Mouse (Mus musculus) kidney, embryonic 14.5 days (tissue): ENCODE data around the gene Cfap61. TPM values are rescaled to one million over a fixed set of nuclear protein-coding genes. Genes with fewer than 3 reads are reported as not detected.

Experiments
- ATAC-seq: fragments of 200-750 bp; cut with Nextera tagmentation; 2 replicates; pipeline ENCODE4 v1.8.0; 2017; ENCODE audit warnings: moderate number of reproducible peaks, mild to moderate bottlenecking, moderate TSS enrichment, moderate library complexity; ENCODE audit not compliant: low FRiP score, low TSS enrichment
- H3K27ac ChIP-seq: fragments of 300-500 bp; sonication (generic); 2 replicates; pipeline ENCODE4 v1.5.1; 2014; ENCODE audit warnings: low read depth, mild to moderate bottlenecking, low read length, moderate library complexity, mixed read lengths
- H3K27me3 ChIP-seq: fragments of 300-500 bp; sonication (generic); 2 replicates; pipeline ENCODE4 v1.6.1; 2014; ENCODE audit warnings: mild to moderate bottlenecking, low read length; ENCODE audit not compliant: control insufficient read depth, insufficient read depth
- H3K36me3 ChIP-seq: fragments of 300-500 bp; sonication (generic); 2 replicates; pipeline ENCODE4 v1.6.1; 2014; ENCODE audit warnings: low read length, mixed read lengths; ENCODE audit not compliant: control insufficient read depth, insufficient read depth
- H3K4me1 ChIP-seq: fragments of 300-500 bp; sonication (generic); 2 replicates; pipeline ENCODE4 v1.6.1; 2014; ENCODE audit warnings: low read length, mixed read lengths; ENCODE audit not compliant: control insufficient read depth, insufficient read depth
- H3K4me2 ChIP-seq: fragments of 300-500 bp; sonication (generic); replicated peaks from 2 replicates; pipeline ENCODE4 v1.6.1; 2014; ENCODE audit warnings: low read depth, mild to moderate bottlenecking, low read length
- H3K4me3 ChIP-seq: fragments of 300-500 bp; sonication (generic); 2 replicates; pipeline ENCODE4 v1.5.1; 2014; ENCODE audit warnings: mild to moderate bottlenecking, low read length
- H3K9ac ChIP-seq: fragments of 300-500 bp; sonication (generic); 2 replicates; pipeline ENCODE4 v1.6.1; 2014; ENCODE audit warnings: low read depth, mild to moderate bottlenecking, low read length, moderate library complexity
- H3K9me3 ChIP-seq: fragments of 300-500 bp; sonication (generic); 2 replicates; pipeline ENCODE4 v1.6.1; 2016; ENCODE audit warnings: low read length; ENCODE audit not compliant: control insufficient read depth
- WGBS: fragments of 180-500 bp; shearing (Covaris S2); extraction: QIAGEN DNeasy Blood & Tissue Kit; methylation state at CpG from one replicate; pipeline ENCODE4 v1.1.7; 2014; 5-methylcytosine and 5-hydroxymethylcytosine counted together
- polyA plus RNA-seq: library from polyadenylated mRNA; unstranded; fragments of >200 nt; fragmentation: Nextera tagmentation; extraction: Ambion mirVana; gene quantifications from 2 replicates; pipeline ENCODE4 v1.2.1, GENCODE M21; 2014

Cfap61 gene
- polyA plus RNA-seq, 1 experiment from 2014 or later, result 0.49 TPM

DNA sequence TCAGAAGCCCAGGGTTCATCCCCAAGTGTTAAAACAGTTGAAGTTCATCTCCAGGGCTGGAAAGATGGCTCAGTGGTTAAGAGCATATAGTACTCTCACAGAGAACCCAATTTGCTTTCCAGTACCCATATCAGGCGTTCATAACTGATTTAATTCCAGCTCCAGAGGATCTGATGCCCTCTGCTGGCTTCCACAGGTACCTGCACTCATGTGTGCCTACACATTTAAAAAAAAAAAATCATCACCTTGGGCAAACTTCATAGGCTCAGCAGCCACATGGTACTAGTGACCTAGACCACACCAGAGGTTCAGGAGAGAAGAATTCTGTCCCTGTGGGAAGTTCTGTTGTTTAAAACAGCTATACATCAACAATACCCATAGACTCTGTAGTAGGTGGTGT lies 244.1 kb downstream of the Cfap61 start:
- no peaks in the 10 kb centered on the region for H3K27me3 ChIP-seq
- ATAC-seq, result no peak
- H3K4me3 ChIP-seq, result no peak overlapping the region
- H3K36me3 ChIP-seq, result no peaks in the 10 kb centered on the region
- 68% methylated on average over 1 of the region's 1 CpGs for whole genome bisulfite sequencing
- no peaks in the 10 kb centered on the region for H3K9me3 ChIP-seq
- no peak overlapping the region for H3K27ac ChIP-seq
- no peak overlapping the region for H3K4me2 ChIP-seq
- H3K4me1 ChIP-seq, result no peaks in the 10 kb centered on the region
- no peak overlapping the region for H3K9ac ChIP-seq

DNA sequence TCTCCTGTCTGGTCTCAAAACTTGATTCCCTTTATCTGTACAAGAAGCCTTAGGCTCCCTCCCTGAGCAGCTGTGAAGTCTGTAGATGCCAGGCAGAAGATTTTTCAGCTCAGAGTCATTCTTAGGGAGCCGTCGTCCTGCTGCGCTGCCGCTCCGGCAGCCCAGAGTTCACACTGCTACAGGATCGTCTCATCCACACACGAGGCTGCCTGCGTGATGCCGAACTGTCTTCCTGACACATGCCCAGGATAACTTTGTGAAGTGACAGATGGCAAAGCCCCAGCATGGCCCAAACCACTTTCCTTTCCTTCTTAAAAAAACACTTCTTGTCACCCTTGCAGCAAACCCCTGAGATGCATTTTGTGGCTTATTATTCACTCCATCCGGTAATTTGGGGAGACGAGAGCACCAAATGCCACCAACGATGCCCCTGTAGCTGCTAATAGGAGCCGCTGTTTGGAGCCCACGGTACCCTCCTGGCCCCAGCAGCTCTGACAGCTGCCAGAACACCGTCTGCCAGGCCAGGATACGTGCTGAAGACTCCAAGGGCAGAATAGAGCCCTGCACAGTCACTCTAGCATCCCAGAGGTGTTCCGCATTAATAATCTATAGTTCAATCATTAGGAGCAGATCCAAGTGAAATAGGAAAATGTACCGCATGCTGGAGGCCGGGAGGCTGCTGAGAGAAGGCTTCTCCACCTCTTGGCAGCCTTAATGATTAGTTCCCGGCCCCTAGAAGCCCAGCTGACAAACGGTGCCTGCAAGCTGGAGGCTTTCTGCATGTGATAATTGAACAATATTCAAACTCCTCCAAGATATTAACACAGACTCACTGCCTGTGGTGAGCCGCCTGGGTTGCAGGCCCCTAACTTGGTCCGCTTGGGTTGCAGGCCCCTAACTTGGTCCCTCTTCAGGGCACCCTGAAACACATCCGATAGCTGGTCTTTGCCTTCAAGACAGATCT lies 249.5 kb downstream of the Cfap61 start:
- H3K4me1 ChIP-seq, result no peaks in the 10 kb centered on the region
- no peak overlapping the region for H3K4me3 ChIP-seq
- no peaks in the 10 kb centered on the region for H3K36me3 ChIP-seq
- no peak for ATAC-seq
- WGBS, result 79% methylated on average over 24 of the region's 24 CpGs
- H3K9ac ChIP-seq, result no peak overlapping the region
- no peak overlapping the region for H3K27ac ChIP-seq
- no peaks in the 10 kb centered on the region for H3K9me3 ChIP-seq
- no peaks in the 10 kb centered on the region for H3K27me3 ChIP-seq
- no peak overlapping the region for H3K4me2 ChIP-seq

DNA sequence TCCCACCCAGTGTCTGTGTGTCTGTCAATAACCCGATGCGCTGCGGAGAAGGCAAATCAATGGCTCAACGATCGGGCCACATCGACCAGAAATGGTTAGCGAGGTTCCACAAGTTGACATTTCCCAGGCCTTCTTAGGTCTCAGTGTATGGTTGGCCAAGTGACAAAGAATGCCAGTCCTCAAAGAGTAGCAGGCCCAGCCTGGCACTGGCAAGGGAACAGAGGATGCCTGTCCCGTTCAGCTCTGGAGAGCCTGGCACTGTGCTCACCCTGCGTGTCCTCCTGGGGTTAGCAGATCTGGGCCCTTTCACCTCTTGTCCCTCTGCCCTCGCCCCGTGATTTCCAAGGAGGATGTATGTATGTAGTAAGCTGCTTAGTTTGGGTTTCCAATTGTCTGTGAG lies 261.5 kb downstream of the Cfap61 start:
- Histone ChIP-seq H3K4me3 (no peak overlapping the region), H3K27ac (no peak overlapping the region), H3K9ac (no peak overlapping the region), H3K4me2 (no peak overlapping the region), H3K9me3 (no peaks in the 10 kb centered on the region), H3K36me3 (no peaks in the 10 kb centered on the region), H3K4me1 (no peaks in the 10 kb centered on the region), H3K27me3 (no peaks in the 10 kb centered on the region)
- ATAC-seq, result no peak
- WGBS, result 95% methylated on average over 11 of the region's 11 CpGs

DNA sequence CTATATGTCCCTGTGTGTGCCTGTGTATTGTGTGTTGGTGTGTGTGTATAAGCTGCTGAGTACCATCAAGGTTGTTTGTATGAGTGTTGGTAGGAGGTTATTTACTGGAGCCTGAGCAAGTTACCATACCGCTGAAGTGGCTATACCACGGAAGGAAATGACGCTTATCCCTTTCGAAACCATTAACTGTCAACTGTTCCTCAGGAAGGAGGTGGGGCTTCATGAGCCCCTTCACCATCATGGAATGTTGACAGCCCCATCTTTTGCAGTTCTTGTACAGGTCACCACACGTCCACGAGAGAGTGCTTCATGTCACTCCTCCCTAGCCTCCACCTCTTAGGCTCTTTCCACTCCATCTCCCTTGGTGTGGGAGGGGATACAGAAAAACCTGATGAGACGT lies 263.4 kb downstream of the Cfap61 start:
- Histone ChIP-seq H3K4me2 (no peak overlapping the region), H3K9ac (no peak overlapping the region), H3K27ac (no peak overlapping the region), H3K4me1 (no peaks in the 10 kb centered on the region), H3K36me3 (no peaks in the 10 kb centered on the region), H3K9me3 (no peaks in the 10 kb centered on the region), H3K4me3 (no peak overlapping the region), H3K27me3 (no peaks in the 10 kb centered on the region)
- 58% methylated on average over 7 of the region's 7 CpGs for WGBS
- ATAC-seq, result no peak

DNA sequence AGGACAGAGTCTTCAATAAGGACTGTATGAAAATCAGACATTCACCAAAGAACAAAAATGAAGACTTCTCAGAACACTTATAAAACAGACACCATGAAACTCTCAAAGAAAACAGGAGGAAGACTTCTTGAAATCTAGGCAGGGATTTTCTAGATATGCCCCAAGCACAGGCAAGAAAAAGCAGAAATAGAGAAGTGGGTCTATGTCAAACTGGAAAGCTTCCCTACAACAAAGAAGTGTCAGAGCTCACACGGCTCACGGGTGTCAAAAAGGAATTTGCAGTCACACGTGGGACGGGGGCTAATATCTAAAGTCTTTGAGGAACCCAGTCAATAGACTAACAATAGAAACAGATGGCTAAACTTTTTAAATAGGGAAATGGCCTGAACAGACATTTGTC lies 276.4 kb downstream of the Cfap61 start:
- 23% methylated on average over 4 of the region's 4 CpGs for WGBS
- H3K4me3 ChIP-seq, result no peak overlapping the region
- no peaks in the 10 kb centered on the region for H3K9me3 ChIP-seq

DNA sequence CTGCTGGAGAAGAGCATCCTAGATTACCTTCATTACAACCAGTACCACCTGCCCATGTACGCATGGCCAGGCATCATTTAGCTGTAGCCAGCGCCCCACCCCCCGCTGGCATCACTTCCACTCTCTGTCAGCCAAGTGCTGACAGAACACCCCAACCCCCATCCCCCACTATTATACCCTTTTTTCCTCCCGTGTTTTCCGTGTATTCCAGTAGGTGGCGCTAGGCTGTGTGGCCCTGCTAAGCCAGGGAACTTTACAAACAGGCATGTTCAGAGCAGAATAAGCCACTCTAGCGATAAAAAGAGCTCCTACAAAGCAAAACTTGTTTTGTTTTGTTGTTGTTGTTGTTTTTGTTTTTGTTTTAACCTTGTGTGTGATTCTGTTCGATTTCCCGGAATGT lies 280.1 kb downstream of the Cfap61 start:
- 0 out of 2 replicates have a peak, but pooled peaks have one; percentile 19 for ATAC-seq
- Histone ChIP-seq H3K27me3 (peaks cover 48% of the 10 kb centered on the region), H3K4me3 (no peak overlapping the region), H3K4me1 (no peaks in the 10 kb centered on the region), H3K9ac (no peak overlapping the region), H3K9me3 (no peaks in the 10 kb centered on the region), H3K27ac (no peak overlapping the region), H3K36me3 (no peaks in the 10 kb centered on the region), H3K4me2 (no peak overlapping the region)
- 4% methylated on average over 9 of the region's 9 CpGs for WGBS

More for the DNA sequence above, 276.4 kb downstream of the Cfap61 start:
- Histone ChIP-seq H3K4me1 (no peaks in the 10 kb centered on the region), H3K4me2 (no peak overlapping the region), H3K36me3 (no peaks in the 10 kb centered on the region), H3K27me3 (peaks cover 13% of the 10 kb centered on the region; the same call in 1 of the 2 replicates), H3K9ac (no peak overlapping the region), H3K27ac (no peak overlapping the region)
- ATAC-seq, result no peak

DNA sequence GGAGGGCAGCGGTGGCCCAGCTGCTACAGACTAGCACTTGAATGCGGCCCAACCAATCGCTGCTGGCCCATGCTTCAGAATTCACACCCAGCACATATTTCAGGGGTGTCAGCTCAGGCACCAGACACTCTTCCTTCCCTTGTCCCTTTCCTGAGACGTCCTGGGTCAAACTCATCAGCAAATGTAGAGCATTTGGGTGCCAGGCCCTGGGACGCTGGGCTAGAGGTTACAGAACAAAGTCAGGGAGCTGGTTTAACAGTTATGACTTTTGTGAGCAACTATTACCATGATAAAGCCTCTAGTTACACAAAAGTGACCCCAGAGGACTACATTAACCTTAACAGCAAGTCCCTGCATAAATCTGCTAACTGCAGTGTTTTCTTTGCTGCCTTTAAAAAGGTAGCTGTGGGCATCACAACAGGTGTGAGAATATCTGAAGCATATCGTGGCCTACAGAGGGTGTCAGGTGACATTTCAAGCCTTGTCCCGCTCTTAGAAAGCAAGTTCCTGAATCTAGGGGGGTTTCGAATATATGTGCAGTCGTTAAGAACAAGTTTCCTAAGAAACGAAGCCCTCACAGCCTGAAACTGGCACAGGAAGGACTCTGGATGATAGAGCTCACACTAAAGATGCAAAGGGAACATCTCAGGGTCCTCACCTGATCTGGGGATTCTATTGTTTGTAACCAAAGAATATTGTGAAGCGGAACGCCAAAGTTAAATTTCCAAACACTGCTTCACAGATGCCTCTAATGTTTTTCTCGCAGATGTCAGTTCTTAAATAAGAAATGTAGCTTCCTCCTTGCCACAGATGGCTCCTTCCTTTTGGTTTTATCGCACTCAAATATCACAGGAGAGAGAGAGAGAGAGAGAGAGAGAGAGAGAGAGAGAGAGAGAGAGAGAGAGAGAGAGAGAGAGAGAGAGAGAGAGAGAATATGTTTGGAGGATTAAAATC lies 281.8 kb downstream of the Cfap61 start:
- Histone ChIP-seq H3K9ac (no peak overlapping the region), H3K27me3 (peaks cover 62% of the 10 kb centered on the region)
- 9% methylated on average over 14 of the region's 14 CpGs for WGBS

DNA sequence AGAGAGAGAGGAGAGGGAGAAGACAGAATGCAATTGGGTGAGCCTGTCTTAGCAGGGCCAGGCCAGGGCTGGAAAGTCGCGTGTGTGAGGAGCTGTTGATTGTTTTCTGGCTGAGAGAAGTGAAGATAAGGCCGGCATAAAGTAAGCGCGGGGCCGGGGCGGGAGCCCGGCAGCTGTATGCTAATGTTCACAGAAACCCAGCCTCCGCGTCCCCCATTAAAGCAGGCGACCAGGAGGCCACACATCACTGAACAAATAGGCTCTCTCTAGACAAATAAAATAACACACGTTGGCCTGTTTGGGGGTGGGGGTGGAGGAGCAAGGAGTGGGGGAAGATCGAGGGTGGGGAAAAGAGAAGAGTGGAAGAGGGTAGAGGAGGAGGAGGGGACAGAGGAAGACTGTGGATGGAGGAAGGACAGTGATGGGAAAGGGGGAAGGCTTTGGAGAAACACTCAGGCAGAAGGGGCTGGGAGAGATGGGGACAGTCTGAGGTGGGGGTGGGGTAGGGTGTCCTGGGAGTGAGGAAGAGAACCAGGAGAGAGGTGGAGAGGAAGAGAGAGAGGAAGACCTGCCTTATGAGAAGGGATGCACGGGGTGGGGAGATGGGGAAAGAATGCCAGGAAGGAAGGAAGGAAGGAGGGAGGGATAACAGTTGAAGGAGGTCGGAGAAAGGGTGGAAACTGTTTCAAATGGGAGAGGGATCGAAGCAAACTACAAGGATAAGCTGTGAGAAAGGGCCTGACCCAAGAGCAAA lies 282.8 kb downstream of the Cfap61 start:
- H3K27me3 ChIP-seq, result peaks cover 72% of the 10 kb centered on the region
- no peak overlapping the region for H3K4me2 ChIP-seq
- H3K4me1 ChIP-seq, result peaks cover 10% of the 10 kb centered on the region; the same call in 1 of the 2 replicates
- ATAC-seq, result 0 out of 2 replicates have a peak, but pooled peaks have one; percentile 32
- no peak overlapping the region for H3K9ac ChIP-seq
- H3K9me3 ChIP-seq, result no peaks in the 10 kb centered on the region
- H3K4me3 ChIP-seq, result no peak overlapping the region
- H3K36me3 ChIP-seq, result no peaks in the 10 kb centered on the region
- under 1% methylated on average over 16 of the region's 16 CpGs for WGBS
- no peak overlapping the region for H3K27ac ChIP-seq

More for the DNA sequence above, 281.8 kb downstream of the Cfap61 start:
- Histone ChIP-seq H3K9me3 (no peaks in the 10 kb centered on the region), H3K4me2 (no peak overlapping the region), H3K4me1 (peaks cover under 1% of the 10 kb centered on the region; the same call in 1 of the 2 replicates), H3K36me3 (no peaks in the 10 kb centered on the region), H3K27ac (no peak overlapping the region), H3K4me3 (no peak overlapping the region)
- no peak for ATAC-seq
